Mouse (Mus musculus) hindbrain, embryonic 16.5 days (tissue): ENCODE measurements around the gene 9030025P20Rik. TPM values are rescaled to one million over a fixed set of nuclear protein-coding genes. Genes with fewer than 3 reads are reported as not detected.
"Not testable (repeated sequence)": the region's sequence is repeated elsewhere in the genome, so short reads cannot be mapped to it uniquely, and the experiment has no call there.

Experiments used
- ATAC-seq: fragments of 200-750 bp; cut with Nextera tagmentation; 2 replicates; pipeline ENCODE4 v1.8.0; 2017; ENCODE audit warnings: moderate TSS enrichment, moderate library complexity
- H3K27ac ChIP-seq: fragments of 300-500 bp; sonication (generic); 2 replicates; pipeline ENCODE4 v1.5.1; 2014; ENCODE audit warnings: low read depth, mild to moderate bottlenecking, control low read depth, low read length, moderate library complexity
- H3K27me3 ChIP-seq: fragments of 300-500 bp; sonication (generic); replicated peaks from 2 replicates; pipeline ENCODE4 v1.6.1; 2014; ENCODE audit warnings: low read length; ENCODE audit not compliant: control insufficient read depth, insufficient read depth
- H3K36me3 ChIP-seq: fragments of 300-500 bp; sonication (generic); 2 replicates; pipeline ENCODE4 v1.6.1; 2014; ENCODE audit warnings: mild to moderate bottlenecking, low read length, moderate library complexity, mixed read lengths; ENCODE audit not compliant: control insufficient read depth, insufficient read depth
- H3K4me1 ChIP-seq: fragments of 300-500 bp; sonication (generic); 2 replicates; pipeline ENCODE4 v1.6.1; 2014; ENCODE audit warnings: low read depth, low read length; ENCODE audit not compliant: control insufficient read depth, insufficient read depth
- H3K4me2 ChIP-seq: fragments of 300-500 bp; sonication (generic); 2 replicates; pipeline ENCODE4 v1.6.1; 2014; ENCODE audit warnings: mild to moderate bottlenecking, low read length, control low read depth, moderate library complexity
- H3K4me3 ChIP-seq: fragments of 300-500 bp; sonication (generic); 2 replicates; pipeline ENCODE4 v1.5.1; 2014; ENCODE audit warnings: mild to moderate bottlenecking, low read length, control low read depth, moderate library complexity
- H3K9ac ChIP-seq: fragments of 300-500 bp; sonication (generic); 2 replicates; pipeline ENCODE4 v1.6.1; 2014; ENCODE audit warnings: low read depth, mild to moderate bottlenecking, control low read depth, low read length, moderate library complexity
- H3K9me3 ChIP-seq: fragments of 300-500 bp; sonication (generic); 2 replicates; pipeline ENCODE4 v1.6.1; 2014; ENCODE audit warnings: mild to moderate bottlenecking, low read length, moderate library complexity; ENCODE audit not compliant: control insufficient read depth
- WGBS: fragments of 180-500 bp; shearing (Covaris S2); extraction: QIAGEN DNeasy Blood & Tissue Kit; methylation state at CpG from one replicate; pipeline ENCODE4 v1.1.7; 2014; 5-methylcytosine and 5-hydroxymethylcytosine counted together
- polyA plus RNA-seq: library from polyadenylated mRNA; unstranded; fragments of >200 nt; fragmentation: Nextera tagmentation; extraction: Ambion mirVana; gene quantifications from 2 replicates; pipeline ENCODE4 v1.2.1, GENCODE M21; 2015

The 9030025P20Rik gene
- polyA plus RNA-seq, 1 experiment from 2014 or later = 6.5 TPM

- H3K27me3 ChIP-seq, H3K9ac ChIP-seq, H3K9me3 ChIP-seq, H3K4me3 ChIP-seq, H3K4me2 ChIP-seq, ATAC-seq, H3K36me3 ChIP-seq, H3K27ac ChIP-seq, H3K4me1 ChIP-seq: not testable (repeated sequence)
- WGBS = no CpG with 5 or more reads among the region's 6 CpGs
Observed at GRCm38 (mm10) chr17:14968373-14968913, 9.8 kb upstream of the 9030025P20Rik start.

GRCm38 (mm10) chr17:14977718-14978361 is 428 bp upstream of the 9030025P20Rik start:
- H3K27ac ChIP-seq, H3K4me1 ChIP-seq, H3K9me3 ChIP-seq, H3K4me2 ChIP-seq, H3K9ac ChIP-seq, H3K4me3 ChIP-seq, H3K27me3 ChIP-seq, H3K36me3 ChIP-seq, ATAC-seq: not testable (repeated sequence)
- whole genome bisulfite sequencing = 3% methylated on average over 4 of the region's 7 CpGs

- 62% methylated on average over 4 of the region's 5 CpGs for WGBS
Observed at GRCm38 (mm10) chr17:14990116-14990702, 11.9 kb downstream of the 9030025P20Rik start.

DNA sequence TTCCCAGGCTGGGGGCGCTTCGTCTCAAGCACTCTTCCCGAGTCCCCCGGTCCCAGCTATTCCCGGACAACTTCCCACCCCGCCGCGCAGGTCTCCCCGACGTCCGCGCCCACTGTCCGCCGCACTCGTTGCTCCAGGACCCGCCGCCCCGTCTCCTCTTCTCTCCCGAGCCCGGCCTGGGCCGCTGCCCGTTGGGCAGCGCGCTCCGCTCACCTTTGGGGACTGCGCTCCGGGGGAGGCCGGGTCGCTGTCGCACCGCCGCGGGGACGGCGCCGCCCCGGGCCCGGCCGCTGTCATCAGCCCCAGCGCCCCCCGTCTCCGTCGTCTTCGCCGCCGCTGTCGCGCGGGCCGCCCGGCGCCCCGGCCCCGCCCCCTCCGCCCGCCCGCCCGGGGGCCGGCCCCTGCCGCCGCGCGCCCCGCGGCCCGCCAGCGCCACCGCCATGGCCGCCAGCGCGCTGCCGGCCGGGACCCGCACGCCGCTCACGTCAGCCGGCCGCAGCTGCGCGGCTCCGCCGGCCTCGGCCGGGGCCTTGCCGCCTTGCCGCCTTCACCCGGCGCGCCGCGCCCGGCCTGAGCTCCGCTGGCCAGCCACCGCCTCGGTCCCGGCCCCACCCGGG is 14.4 kb downstream of the 9030025P20Rik start:
- H3K27ac ChIP-seq, H3K4me3 ChIP-seq, H3K9ac ChIP-seq, H3K36me3 ChIP-seq, H3K4me1 ChIP-seq, H3K4me2 ChIP-seq, H3K9me3 ChIP-seq, H3K27me3 ChIP-seq: not testable (repeated sequence)
- ATAC-seq = peak; percentile 85
- no CpG with 5 or more reads among the region's 98 CpGs for WGBS

More at GRCm38 (mm10) chr17:14990116-14990702, 11.9 kb downstream of the 9030025P20Rik start:
- H3K4me1 ChIP-seq, H3K9ac ChIP-seq, H3K36me3 ChIP-seq, ATAC-seq, H3K4me3 ChIP-seq, H3K27me3 ChIP-seq, H3K4me2 ChIP-seq, H3K9me3 ChIP-seq, H3K27ac ChIP-seq: not testable (repeated sequence)

GRCm38 (mm10) chr17:14993139-14993832 is 15.0 kb downstream of the 9030025P20Rik start:
- not testable (repeated sequence) for H3K36me3 ChIP-seq, H3K4me2 ChIP-seq, H3K27me3 ChIP-seq, H3K4me3 ChIP-seq, H3K4me1 ChIP-seq, H3K27ac ChIP-seq, H3K9me3 ChIP-seq, H3K9ac ChIP-seq
- no CpG with 5 or more reads among the region's 47 CpGs for WGBS
- peak; percentile 94 for ATAC-seq

GRCm38 (mm10) chr17:14994140-14994539 is 15.9 kb downstream of the 9030025P20Rik start:
- H3K27ac ChIP-seq, H3K9me3 ChIP-seq, H3K4me2 ChIP-seq, H3K36me3 ChIP-seq, ATAC-seq, H3K9ac ChIP-seq, H3K27me3 ChIP-seq, H3K4me3 ChIP-seq, H3K4me1 ChIP-seq: not testable (repeated sequence)
- WGBS = no CpG with 5 or more reads among the region's 5 CpGs

- H3K4me3 ChIP-seq, H3K27me3 ChIP-seq, H3K27ac ChIP-seq, H3K4me1 ChIP-seq, H3K4me2 ChIP-seq, ATAC-seq, H3K36me3 ChIP-seq, H3K9me3 ChIP-seq, H3K9ac ChIP-seq: not testable (repeated sequence)
- no CpG with 5 or more reads among the region's 4 CpGs for WGBS
Observed at GRCm38 (mm10) chr17:15000047-15000446, 21.8 kb downstream of the 9030025P20Rik start.

GRCm38 (mm10) chr17:15009088-15009487 is 30.8 kb downstream of the 9030025P20Rik start:
- not testable (repeated sequence) for H3K4me2 ChIP-seq, H3K4me1 ChIP-seq, H3K9me3 ChIP-seq, H3K27ac ChIP-seq, H3K27me3 ChIP-seq, H3K36me3 ChIP-seq, H3K9ac ChIP-seq, ATAC-seq, H3K4me3 ChIP-seq
- WGBS = no CpG with 5 or more reads among the region's 3 CpGs
